Mouse (Mus musculus): Measurements from ENCODE around the gene Ranbp1.

DNA sequence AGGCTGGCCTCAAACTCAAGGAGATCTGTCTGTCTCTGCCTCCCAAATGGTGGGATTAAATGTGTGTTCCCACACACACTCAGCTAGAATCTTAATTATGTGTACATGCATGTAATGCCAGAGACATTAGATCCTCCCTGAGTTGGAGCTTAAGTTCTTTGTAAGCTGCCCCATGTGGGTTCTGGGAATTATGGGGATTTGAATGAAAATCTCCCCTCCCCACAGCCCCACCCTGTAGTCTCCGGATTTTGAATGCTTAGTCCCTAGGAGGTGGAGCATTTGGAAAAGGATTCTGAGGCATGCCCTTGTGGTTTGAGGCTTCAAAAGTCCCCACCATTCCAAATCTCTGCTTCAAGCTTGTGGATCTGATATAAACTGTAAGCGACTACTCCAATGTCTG is 26.6 kb upstream of the Ranbp1 start:
- TF ChIP-seq CTCF (IDR thresholded peaks at IDR 0.05; ENCODE audit: low read depth, low read length) (no peak), POLR2A (IDR thresholded peaks at IDR 0.05; ENCODE audit: borderline replicate concordance, low read depth, low read length) (no peak)
